Mouse (Mus musculus) heart, postnatal 0 days (tissue): ENCODE results near the gene Thoc2.

Experiments used
- CTCF ChIP-seq: IDR thresholded peaks from 2 replicates; pipeline ENCODE4 v1.5.1; 2016; ENCODE audit warnings: antibody characterized with exemption, control low read depth, low read depth
- EP300 ChIP-seq: IDR thresholded peaks from 2 replicates; pipeline ENCODE4 v1.6.1; 2016; ENCODE audit warnings: antibody characterized with exemption, low read depth

- TF ChIP-seq CTCF (no peak), EP300 (no peak)
Observed at GRCm38 (mm10) chrX:41876581-41876980, 43.9 kb downstream of the Thoc2 start.
